Mouse (Mus musculus): ENCODE data around the gene Gbp6.

- TF ChIP-seq CTCF (IDR thresholded peaks at IDR 0.05; ENCODE audit: low read depth) (no peak), EP300 (IDR thresholded peaks at IDR 0.05; ENCODE audit: low read depth) (no peak)
Measured at GRCm38 (mm10) chr5:105301963-105302362, 8.5 kb upstream of the Gbp6 start.

All from liver, embryonic 14.5 days (tissue).